Mouse (Mus musculus) c-Kit-negative CD71-positive TER-119-positive erythroid progenitor cells, embryonic 14.5 days (primary cell): Measurements from ENCODE around the gene Dll1.

Experiments used
- DNase-seq: peaks from one replicate; pipeline ENCODE4 v3.0.0-alpha.2; 2013; ENCODE audit warnings: low read depth, low spot score

Dll1 gene

DNA sequence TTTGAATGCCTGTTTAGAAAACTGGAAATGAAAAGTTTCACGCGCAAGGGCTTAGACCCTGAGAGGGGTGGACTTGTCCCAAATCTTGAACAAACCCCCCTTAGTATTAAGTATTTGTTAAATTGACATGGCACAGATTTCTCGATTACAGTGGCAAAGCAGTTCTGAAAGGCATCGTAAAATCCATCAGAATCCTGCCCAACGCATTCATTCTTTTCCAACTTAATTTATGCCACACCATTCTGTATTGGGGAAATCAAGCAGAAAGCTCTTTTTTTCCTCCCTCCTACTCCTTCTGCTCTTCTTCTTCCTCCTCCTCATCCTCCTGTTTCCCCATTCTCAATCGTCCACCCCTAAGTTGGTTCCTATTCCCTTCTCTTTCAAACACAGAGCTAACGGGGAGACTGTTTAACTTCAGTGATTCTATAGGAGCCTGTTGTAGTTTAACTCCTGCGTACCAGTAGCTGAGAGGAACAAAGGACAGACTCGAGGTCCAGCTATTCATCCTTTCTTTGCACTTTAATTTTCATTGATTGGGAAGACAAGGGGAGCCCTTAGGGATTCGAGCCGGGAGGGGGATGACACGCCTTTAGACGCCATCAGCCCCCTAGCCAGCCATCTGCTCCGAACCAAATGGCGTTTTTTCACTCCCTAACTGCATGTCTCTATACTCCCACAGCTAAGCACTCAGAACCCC lies 1.9 kb upstream of the Dll1 start:
- no peak for DNase-seq

DNA sequence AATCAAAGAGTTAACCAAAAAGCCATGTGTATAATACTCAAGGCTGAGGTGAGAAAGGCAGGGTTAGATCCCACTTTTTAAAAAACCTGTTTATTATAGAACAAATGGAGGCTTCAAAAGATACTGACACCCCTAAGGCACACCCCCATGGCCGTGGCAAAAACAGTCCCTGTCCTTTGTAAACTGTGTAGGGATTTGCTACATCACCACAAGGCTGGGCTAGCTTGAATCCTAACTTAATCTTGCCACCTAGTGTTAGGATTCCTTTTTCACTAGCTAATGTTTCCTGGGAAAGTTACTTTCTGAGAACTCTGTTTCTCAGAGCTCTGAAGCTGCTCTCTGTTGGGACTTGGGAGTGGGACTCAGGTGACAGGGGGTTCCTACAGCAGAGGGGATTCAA lies 1.2 kb upstream of the Dll1 start:
- DNase-seq = no peak

DNA sequence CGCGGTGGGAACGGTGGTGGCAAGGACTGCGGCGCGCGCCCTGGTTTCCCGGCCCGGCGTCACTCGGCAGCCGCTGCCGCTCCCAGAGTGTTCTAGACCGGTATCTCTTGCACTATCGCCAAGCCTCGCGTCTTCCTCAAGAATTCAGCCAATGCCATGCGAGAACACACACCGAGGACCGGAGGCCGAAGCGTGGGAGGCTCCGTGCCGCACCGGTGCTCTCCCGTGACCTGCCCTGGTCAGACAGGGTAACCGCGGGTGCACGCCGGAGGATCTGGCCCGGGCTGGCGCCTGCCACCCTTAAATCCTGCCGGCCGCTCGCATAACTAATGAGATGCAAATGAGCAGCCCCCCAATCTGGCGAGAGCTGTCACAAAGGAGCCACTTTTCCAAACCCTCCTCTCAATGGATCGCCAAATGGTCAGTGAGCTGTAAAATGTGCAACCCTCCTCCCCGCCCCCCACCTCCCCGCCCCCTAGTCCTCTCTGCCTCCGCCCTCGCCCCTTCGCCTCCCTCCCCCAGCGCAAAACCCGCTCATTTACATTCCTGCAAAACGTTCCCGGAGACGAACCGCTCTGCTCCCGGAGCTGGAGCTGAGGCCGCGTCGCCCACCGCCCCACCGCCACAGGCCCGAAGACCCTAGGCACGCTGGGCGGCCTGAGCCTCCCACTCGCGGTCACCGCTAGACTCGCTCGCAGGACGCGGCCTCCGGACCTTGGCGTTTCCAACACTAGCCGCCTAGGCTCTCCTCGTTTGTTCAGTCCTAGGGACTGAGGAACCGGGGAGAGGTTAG lies 775 bp downstream of the Dll1 start:
- DNase-seq = no peak

DNA sequence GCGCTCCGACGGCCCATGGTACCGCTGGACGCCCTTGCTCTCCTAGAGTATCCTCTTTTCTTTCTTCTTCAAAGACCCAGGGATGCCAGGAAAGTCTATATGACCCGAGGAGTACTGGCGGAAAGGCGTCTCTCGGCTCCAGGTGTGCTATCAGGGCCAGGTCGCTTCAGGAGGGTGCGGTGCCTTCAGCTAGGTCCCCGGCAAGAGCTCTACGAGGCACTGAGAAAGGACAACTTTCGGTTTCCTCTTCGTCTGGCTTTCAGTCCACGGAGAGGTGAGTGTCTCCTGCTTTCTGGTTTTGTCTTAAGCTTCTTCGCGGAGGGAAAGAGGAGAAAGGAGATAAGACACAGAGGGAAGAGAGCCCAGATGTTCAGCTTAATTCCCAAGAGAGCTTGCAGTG lies 1.4 kb downstream of the Dll1 start:
- DNase-seq = no peak

DNA sequence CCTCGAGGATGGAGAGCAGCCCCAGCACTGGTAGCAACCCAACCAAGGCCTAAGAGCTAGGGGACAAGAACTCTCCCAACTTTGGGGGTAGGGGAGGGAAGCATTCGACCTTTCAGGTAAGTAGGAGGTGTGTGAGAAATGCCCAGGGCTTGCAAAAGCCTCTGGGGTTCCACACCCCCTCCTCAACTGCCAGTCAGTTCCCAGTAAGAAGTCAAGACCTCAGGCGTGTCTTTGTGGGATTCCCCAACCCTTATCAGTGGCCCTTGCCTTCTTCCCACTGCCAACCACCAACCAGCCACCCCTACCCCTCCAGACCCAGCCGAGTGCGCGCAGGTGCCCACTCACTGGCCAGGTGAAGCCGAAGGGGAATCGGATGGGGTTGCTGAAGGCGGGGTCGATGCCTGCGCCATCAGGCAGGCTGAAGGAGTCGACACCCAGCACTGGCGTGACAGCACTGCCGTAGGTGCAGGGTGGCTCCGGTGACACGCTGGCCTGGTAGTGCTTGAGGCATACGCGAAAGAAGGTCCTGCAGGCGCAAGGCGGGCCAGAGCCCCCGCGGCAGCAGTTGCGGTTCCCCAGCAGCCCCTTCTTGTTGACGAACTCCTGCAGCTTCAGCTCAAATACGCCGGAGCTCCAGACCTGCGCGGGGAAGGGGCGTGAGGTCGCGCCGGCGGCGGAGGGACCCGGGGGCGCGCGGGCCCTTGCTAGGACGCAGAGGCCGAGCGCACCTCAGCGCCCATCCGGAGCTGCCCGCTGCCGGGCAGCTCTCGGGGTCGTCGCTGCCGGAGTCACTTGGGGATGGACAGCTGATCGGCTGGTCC lies 2.1 kb downstream of the Dll1 start:
- no peak for DNase-seq

DNA sequence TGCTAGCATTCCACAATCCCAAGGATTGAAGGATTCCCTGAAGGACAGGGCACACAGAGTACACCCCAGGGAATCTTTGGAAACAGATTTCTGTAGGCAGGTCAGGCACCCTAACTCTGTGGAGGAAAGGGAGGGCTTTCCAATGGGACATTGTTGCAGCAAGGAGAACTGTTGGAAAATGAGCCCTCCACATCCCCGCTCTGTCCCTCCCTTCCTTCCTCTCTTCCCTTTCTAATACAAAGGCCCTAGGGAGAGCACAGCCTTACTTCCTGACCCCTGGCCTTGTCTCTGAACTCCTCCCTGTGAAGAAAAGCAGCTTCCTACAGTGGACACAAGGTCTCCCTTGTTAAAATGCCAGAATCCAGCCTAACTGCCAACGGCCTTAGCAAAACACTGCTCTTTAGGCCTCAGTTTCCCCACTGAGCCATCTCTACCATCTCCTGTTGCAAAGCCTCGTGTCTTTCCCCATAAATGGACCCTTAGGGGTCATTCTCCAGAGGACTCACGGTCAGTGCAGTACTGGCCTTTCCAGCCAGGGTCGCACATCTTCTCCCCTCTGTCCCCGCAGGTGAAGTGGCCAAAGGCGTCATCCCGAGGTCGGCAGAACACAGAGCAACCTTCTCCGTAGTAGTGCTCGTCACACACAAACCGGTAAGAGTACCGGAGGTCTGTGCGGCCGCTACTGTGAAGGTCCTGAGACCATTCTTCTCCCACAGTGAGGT lies 3.6 kb downstream of the Dll1 start:
- no peak for DNase-seq

DNA sequence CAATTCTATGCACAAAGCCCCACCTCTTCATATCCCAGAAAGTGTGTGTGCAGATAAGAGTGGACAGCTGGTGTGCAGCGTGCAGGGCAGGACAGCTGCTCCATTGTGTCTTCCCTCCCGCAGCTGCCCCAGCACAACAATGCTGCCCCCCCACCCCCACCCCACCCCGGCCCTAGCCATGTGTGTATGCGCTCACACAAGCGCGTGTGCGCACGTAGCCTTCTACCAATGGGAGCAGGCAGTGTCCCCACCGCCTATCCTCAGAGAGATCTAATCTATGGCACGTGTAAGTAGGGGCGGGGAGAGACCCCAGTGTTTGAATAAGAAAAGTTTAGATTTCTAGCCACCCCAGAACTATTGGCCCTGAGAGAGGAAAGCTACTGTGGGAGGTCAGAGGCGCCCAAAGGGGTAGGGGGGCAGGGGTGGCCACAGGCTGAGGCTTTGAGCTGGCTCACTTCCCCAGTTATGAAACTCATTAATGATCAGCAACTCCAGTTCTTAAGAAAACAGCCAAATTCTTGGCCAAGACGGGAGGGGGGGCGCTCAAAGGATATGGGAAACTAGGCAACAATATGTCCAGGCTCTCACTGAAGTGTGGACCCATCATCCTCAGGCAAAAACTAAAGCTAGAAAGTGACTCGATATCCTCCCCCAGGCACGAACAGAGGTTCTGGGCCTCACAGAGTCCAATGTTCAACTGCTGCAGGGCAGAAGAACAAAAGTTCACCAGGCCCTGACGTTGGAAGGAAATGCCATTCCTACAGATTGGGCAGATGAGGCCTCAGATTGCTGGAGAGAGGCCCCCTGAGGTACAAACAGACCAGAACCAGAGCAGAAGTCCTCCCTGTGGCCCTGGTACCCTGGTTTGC lies 4.5 kb downstream of the Dll1 start:
- DNase-seq = no peak

DNA sequence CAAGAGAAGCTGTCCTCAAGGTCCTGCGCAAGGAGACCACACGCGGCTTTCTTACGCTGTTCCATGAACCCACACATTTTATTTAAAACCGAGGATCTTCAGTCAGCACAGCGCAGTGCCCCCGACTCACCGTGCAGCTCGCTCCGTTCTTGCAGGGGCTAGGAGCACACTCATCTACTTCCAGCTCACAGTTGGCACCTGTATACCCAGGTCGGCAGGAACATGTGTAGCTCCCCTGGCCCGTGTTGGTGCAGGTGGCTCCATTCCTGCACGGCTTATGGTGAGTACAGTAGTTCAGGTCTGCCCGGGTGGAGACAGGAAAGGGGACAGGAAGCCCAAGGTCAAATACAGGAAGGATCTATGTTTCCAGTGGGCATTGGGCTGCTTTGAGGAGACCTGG lies 6.3 kb downstream of the Dll1 start:
- no peak for DNase-seq

DNA sequence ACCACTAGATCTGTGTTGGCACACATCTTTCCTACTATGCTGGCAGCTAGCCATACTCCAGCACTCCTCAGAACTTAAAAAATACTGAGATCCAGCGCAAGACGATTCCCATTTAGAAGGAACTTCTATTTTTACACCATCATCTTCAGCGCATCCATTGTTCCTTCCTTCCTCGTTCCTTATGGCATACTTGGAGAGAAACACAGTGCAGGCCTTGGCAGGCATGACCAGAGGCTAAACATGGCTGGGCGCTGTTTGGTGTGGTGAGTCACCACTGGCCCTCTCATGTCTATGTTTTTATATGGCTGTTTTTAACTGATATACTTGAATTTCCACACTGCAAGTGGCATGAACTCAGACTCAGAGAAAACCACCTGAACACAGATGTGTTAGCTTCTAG lies 11.0 kb downstream of the Dll1 start:
- DNase-seq = no peak

DNA sequence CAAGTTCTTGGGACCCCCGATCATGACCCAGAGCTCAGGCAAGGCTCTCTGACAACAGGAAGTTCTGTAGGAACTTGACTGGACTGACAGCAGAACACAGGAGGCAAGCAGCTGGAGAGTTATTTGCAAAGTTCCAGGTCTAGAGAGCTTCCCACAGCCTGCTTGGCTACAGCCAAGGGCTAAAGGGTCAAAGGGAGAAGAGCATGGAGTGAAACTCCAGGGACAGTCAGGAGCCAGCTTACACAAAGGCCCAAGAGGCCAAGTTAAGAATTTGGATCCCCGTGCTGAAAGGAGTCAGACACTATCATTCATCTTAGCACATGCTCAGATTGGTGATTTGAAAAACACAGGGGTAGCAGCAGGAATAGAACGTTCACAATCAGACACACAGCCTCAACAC lies 13.0 kb downstream of the Dll1 start:
- no peak for DNase-seq

DNA sequence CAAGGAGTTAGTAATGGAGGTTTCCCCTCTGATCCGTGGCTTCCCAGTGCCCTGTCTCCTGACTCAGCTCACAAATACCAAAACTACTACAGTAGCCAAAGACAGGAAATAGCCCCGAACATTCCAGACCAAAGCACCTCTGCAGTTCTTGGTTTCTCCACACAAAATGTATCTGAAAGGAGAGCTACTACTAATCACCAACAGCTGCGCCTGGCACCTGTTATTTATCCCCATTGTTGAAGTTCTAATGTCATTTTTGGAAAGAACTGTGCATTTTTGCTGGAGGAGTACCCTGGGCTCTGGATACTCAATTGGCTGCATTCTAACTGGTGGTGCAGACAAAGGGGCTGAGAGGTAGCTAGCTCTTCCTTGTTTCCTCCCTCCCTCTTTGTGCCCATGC lies 19.6 kb downstream of the Dll1 start:
- DNase-seq = no peak

DNA sequence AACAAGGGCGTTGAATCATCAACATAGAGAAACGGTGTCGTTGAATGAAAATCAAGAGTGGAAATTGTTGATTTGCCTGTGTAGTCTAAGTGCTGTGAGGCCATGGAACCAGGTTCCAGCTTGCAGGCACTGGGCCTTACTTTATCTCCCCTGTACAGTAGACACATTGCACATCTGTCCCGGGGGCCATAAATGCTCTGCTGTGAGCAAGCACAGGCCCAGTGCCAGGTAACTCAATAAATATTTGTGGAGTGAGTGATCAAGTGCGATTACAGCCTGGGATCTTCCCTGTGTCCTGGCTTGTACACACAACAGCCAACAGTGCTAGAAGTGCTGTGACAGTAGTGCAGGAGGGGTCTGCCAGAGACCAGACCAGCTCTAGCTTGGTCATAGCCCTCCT lies 20.1 kb downstream of the Dll1 start:
- no peak for DNase-seq

DNA sequence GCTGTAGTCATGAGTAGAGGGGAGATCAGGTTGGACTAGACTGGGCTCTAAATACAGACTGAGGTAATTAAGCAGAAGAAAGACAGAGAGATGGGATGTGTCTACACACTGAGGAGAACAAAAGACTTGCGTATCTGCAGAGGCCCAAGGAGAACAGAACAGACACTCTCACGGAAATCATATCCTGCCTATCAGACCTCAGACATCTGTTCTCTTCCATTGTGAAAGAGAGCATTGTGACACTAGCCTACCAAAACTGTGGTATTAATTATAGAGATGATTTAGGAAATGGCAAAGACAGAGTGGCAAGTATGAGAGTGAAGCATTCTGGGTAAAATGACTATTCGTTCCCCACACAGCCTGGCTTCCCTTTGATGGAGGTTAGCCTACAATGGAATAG lies 21.6 kb downstream of the Dll1 start:
- no peak for DNase-seq

DNA sequence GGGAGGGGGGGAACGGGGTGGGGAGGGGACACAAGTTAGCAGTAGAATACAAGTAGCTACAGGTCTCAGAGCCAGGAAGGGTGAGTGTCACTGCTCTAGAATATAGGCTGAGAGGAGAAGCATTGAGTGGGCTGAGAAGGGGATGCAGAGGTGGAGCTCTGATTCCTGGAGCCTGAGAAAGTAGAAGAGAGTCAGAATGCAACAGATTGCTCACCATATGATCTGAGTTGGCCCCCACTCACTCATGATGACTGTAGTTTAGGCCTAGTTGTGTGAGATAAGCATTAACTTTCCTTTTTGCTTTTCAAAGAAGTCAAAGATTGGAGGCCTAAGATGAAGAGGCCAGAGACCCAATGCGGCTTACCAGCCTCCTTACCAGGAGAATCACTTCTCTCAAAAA lies 22.7 kb downstream of the Dll1 start:
- DNase-seq = no peak

DNA sequence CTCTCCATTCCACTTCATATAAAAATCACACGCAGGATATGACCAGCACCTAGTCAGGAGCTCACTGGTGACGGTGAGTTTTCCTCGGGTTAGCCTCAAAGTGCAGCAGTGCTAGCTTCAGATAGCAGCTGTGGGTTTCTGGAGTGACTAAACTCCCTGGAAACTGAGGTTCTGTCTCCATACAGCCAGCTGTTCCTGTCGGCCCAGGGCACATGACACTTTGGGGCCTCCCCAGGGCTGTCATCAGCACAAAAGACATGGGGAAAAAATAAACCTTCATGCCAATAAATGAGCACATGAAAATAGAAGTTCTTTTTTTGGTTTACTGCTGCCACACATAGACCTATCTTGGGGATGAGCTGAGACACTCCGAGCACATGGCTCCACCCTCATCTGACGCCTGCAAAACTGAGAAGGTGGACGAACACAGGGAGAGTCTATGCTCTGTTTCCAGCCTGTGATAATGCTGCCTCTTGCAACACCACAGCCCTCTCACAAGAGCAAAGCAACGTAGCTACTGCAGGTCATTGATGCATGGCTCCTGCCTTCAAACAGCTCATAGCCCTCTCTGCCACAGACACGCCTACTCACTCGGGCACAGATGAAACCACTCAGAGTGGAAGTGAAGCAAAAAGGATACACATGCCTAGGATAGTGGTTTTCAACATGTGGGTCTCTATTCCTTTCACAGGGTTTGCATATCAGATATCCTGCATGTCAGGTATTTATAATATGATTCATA lies 23.6 kb downstream of the Dll1 start:
- no peak for DNase-seq

DNA sequence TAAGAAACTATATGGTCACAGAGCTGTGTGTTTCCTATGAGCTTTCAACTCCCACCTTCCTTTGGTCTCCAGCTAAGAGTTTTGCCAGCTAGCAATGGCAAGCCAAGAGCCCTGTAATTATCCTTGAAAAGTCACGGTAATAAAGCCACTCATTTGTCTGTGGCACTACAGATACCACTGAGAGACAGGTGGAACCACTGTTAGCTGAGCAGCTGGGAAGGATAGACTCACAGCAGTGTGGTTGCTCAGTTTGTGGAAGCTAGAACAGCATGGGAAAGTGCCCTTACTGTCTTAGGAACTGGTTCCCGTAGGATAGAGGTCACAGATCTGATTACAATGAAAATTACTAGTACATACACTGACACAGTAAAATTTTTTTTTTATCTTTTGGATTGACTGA lies 26.5 kb downstream of the Dll1 start:
- DNase-seq = no peak

DNA sequence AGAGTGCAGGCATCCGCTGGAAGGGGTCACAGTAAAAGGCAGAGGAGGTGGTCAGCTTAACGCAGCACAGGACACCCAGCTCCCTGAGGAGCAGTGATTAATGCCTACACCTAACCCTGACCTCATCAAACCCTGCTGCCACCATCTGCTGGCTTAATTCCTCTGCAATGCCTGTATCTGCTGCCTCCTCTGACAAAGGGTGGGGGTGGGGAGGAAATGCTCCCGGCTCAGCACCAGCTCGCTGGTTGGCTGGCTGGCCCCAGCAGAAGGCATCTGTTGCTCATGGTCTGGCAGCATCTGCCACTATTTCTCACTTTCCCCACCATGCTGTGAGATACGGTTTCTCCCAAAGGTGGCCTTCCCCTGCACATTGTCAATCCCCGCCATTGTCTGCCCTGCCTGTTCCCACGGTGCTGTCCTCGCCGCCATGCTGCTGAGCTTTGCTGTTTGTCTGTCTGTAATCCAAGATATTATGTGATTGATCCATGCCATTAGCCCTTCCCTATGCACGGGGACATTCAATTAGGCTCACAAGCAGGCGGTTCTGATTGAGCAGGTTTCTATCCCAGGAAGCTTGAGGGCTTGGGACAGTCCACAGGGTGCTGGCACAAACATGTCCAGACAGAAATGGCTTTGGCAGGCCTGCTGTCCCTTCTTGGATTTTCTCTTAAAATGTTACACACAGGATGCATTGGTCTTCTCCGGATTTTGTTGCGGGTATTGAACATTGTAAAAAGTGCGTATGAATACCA lies 33.4 kb downstream of the Dll1 start:
- DNase-seq = no peak

DNA sequence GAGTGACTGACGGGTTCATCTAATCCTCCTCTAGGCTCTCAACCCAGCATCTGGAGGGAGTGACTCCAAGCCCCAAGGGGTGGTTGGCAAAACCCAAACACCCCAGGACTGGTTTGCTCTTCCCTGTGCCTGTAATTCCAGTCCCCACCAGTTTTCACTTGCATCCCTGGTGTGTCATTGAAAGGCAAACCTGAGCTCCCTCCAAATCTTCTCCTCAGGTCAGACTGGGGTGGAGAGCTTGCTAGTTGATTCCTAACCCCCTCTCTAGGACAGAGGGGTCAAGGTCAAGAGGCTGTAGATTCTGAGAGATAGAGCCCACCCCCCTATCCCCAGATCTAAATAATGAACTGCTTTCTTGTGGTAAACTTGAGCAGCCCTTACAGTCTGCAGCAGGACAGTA lies 38.8 kb downstream of the Dll1 start:
- no peak for DNase-seq

DNA sequence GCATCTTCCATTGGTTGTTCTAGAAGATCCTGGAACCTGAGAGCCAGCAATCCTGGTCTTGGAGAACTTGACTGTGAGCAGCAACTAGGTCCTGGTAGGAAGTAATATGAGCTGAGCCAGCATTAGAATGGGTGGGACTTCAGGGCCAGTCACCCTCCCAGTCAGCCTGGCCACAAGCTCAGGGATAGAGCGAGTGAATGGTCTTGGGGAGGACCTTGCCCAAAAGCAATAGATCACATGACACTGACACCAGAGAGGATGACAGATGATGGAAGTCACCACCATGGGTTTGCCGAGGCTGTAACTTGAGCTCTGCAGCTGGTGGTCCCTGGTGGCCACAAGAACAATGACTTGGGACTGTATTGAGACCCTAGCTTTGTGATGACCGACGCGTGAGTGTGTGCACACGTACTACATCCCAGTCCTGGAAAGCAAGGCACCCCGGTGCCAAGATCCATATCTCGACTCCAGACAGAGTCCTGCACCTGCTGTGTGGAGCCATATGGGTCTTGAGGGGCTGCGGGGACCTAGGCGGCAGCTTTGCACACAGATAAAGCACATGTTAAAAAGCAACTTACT lies 46.8 kb downstream of the Dll1 start:
- DNase-seq = no peak
